Mouse (Mus musculus) intestine, embryonic 14.5 days (tissue): Measurements from ENCODE around the gene Rras. TPM values are rescaled to one million over a fixed set of nuclear protein-coding genes. Genes with fewer than 3 reads are reported as not detected.

Experiments
- ATAC-seq: fragments of 200-750 bp; cut with Nextera tagmentation; replicated peaks from 2 replicates; pipeline ENCODE4 v1.8.0; 2017; ENCODE audit warnings: low read depth, moderate number of reproducible peaks, moderate TSS enrichment, moderate library complexity; ENCODE audit not compliant: low FRiP score, low TSS enrichment
- DNase-seq: peaks from one replicate; pipeline ENCODE4 v3.0.0-alpha.2; 2018; ENCODE audit warnings: low spot score
- H3K27ac ChIP-seq: fragments of 300-500 bp; sonication (generic); 2 replicates; pipeline ENCODE4 v1.5.1; 2014; ENCODE audit warnings: low read depth, mild to moderate bottlenecking, control low read depth
- H3K27me3 ChIP-seq: fragments of 300-500 bp; sonication (generic); replicated peaks from 2 replicates; pipeline ENCODE4 v1.6.1; 2014; ENCODE audit warnings: low read length, control low read depth; ENCODE audit not compliant: control insufficient read depth, insufficient read depth
- H3K36me3 ChIP-seq: fragments of 300-500 bp; sonication (generic); 2 replicates; pipeline ENCODE4 v1.6.1; 2014; ENCODE audit warnings: low read length, control low read depth; ENCODE audit not compliant: control insufficient read depth, insufficient read depth
- H3K4me1 ChIP-seq: fragments of 300-500 bp; sonication (generic); replicated peaks from 2 replicates; pipeline ENCODE4 v1.6.1; 2014; ENCODE audit warnings: low read length, control low read depth, mixed read lengths; ENCODE audit not compliant: control insufficient read depth, insufficient read depth
- H3K4me2 ChIP-seq: fragments of 300-500 bp; sonication (generic); 2 replicates; pipeline ENCODE4 v1.6.1; 2014; ENCODE audit warnings: low read length
- H3K4me3 ChIP-seq: fragments of 300-500 bp; sonication (generic); 2 replicates; pipeline ENCODE4 v1.5.1; 2014; ENCODE audit warnings: low read depth, low read length, control low read depth, mixed read lengths
- H3K9ac ChIP-seq: fragments of 300-500 bp; sonication (generic); 2 replicates; pipeline ENCODE4 v1.6.1; 2014; ENCODE audit warnings: mild to moderate bottlenecking, low read length
- H3K9me3 ChIP-seq: fragments of 300-500 bp; sonication (generic); 2 replicates; pipeline ENCODE4 v1.6.1; 2016; ENCODE audit warnings: low read length, control low read depth; ENCODE audit not compliant: control insufficient read depth
- WGBS: fragments of 180-500 bp; shearing (Covaris S2); extraction: QIAGEN DNeasy Blood & Tissue Kit; methylation state at CpG from one replicate; pipeline ENCODE4 v1.1.7; 2014; 5-methylcytosine and 5-hydroxymethylcytosine counted together
- polyA plus RNA-seq: library from polyadenylated mRNA; unstranded; fragments of >200 nt; fragmentation: Nextera tagmentation; extraction: Ambion mirVana; gene quantifications from 2 replicates; pipeline ENCODE4 v1.2.1, GENCODE M21; 2014

Gene Rras
- polyA plus RNA-seq, 1 experiment from 2014 or later, result 69.1 TPM

- H3K9me3 ChIP-seq, result no peaks in the 10 kb centered on the region
- peaks cover 97% of the 10 kb centered on the region for H3K36me3 ChIP-seq
- H3K4me3 ChIP-seq, result no peak overlapping the region
- H3K27ac ChIP-seq, result no peak overlapping the region
- ATAC-seq (no peak), DNase-seq (no peak)
- H3K4me2 ChIP-seq, result no peak overlapping the region
- no peak overlapping the region for H3K9ac ChIP-seq
- H3K4me1 ChIP-seq, result no peaks in the 10 kb centered on the region
- no peaks in the 10 kb centered on the region for H3K27me3 ChIP-seq
- WGBS, result 93% methylated on average over 12 of the region's 12 CpGs
Measured at GRCm38 (mm10) chr7:45006503-45006902, 11.3 kb upstream of the Rras start.

- no peak overlapping the region for H3K9ac ChIP-seq
- H3K27ac ChIP-seq, result no peak overlapping the region
- ATAC-seq (no peak), DNase-seq (no peak)
- no peaks in the 10 kb centered on the region for H3K4me1 ChIP-seq
- no peak overlapping the region for H3K4me2 ChIP-seq
- peaks cover 97% of the 10 kb centered on the region for H3K36me3 ChIP-seq
- H3K9me3 ChIP-seq, result no peaks in the 10 kb centered on the region
- 93% methylated on average over 29 of the region's 29 CpGs for WGBS
- no peaks in the 10 kb centered on the region for H3K27me3 ChIP-seq
- no peak overlapping the region for H3K4me3 ChIP-seq
Measured at GRCm38 (mm10) chr7:45007141-45007540, 10.6 kb upstream of the Rras start.

GRCm38 (mm10) chr7:45007846-45008245 is 9.9 kb upstream of the Rras start:
- Histone ChIP-seq H3K27ac (no peak overlapping the region), H3K9me3 (no peaks in the 10 kb centered on the region), H3K36me3 (peaks cover 97% of the 10 kb centered on the region), H3K4me3 (no peak overlapping the region), H3K27me3 (no peaks in the 10 kb centered on the region), H3K9ac (no peak overlapping the region), H3K4me2 (no peak overlapping the region), H3K4me1 (no peaks in the 10 kb centered on the region)
- WGBS, result 95% methylated on average over 30 of the region's 30 CpGs
- no peak for DNase-seq
- ATAC-seq, result no peak

- no peaks in the 10 kb centered on the region for H3K4me1 ChIP-seq
- ATAC-seq (no peak), DNase-seq (no peak)
- no peaks in the 10 kb centered on the region for H3K9me3 ChIP-seq
- no peak overlapping the region for H3K9ac ChIP-seq
- WGBS, result 97% methylated on average over 19 of the region's 19 CpGs
- peaks cover 97% of the 10 kb centered on the region for H3K36me3 ChIP-seq
- no peak overlapping the region for H3K4me3 ChIP-seq
- no peaks in the 10 kb centered on the region for H3K27me3 ChIP-seq
- H3K27ac ChIP-seq, result no peak overlapping the region
- H3K4me2 ChIP-seq, result no peak overlapping the region
Measured at GRCm38 (mm10) chr7:45008411-45008810, 9.3 kb upstream of the Rras start.

- Histone ChIP-seq H3K4me1 (peaks cover 6% of the 10 kb centered on the region), H3K27ac (no peak overlapping the region), H3K27me3 (no peaks in the 10 kb centered on the region), H3K4me2 (no peak overlapping the region), H3K9me3 (no peaks in the 10 kb centered on the region), H3K36me3 (peaks cover 69% of the 10 kb centered on the region), H3K9ac (no peak overlapping the region), H3K4me3 (no peak overlapping the region)
- 97% methylated on average over 6 of the region's 6 CpGs for WGBS
- DNase-seq (no peak), ATAC-seq (no peak)
Measured at GRCm38 (mm10) chr7:45012011-45012410, 5.8 kb upstream of the Rras start.

GRCm38 (mm10) chr7:45012824-45013223 is 4.9 kb upstream of the Rras start:
- peaks cover 6% of the 10 kb centered on the region for H3K4me1 ChIP-seq
- ATAC-seq, result no peak
- 82% methylated on average over 4 of the region's 4 CpGs for WGBS

GRCm38 (mm10) chr7:45013366-45014095 is 4.2 kb upstream of the Rras start:
- Histone ChIP-seq H3K4me1 (peaks cover 11% of the 10 kb centered on the region), H3K36me3 (peaks cover 53% of the 10 kb centered on the region), H3K27me3 (no peaks in the 10 kb centered on the region), H3K27ac (no peak overlapping the region), H3K9me3 (no peaks in the 10 kb centered on the region), H3K4me3 (no peak overlapping the region), H3K9ac (no peak overlapping the region), H3K4me2 (no peak overlapping the region)
- ATAC-seq, result no peak
- WGBS, result 94% methylated on average over 16 of the region's 16 CpGs
- DNase-seq, result no peak

More at GRCm38 (mm10) chr7:45012824-45013223, 4.9 kb upstream of the Rras start:
- Histone ChIP-seq H3K9ac (no peak overlapping the region), H3K36me3 (peaks cover 60% of the 10 kb centered on the region), H3K4me2 (no peak overlapping the region), H3K27ac (no peak overlapping the region), H3K9me3 (no peaks in the 10 kb centered on the region), H3K27me3 (no peaks in the 10 kb centered on the region), H3K4me3 (no peak overlapping the region)
- no peak for DNase-seq

- ATAC-seq (no peak), DNase-seq (no peak)
- peaks cover 49% of the 10 kb centered on the region for H3K36me3 ChIP-seq
- WGBS, result 93% methylated on average over 3 of the region's 3 CpGs
- H3K27ac ChIP-seq, result no peak overlapping the region
- no peak overlapping the region for H3K4me2 ChIP-seq
- peaks cover 16% of the 10 kb centered on the region for H3K4me1 ChIP-seq
- H3K9me3 ChIP-seq, result no peaks in the 10 kb centered on the region
- no peak overlapping the region for H3K4me3 ChIP-seq
- H3K27me3 ChIP-seq, result no peaks in the 10 kb centered on the region
- no peak overlapping the region for H3K9ac ChIP-seq
Measured at GRCm38 (mm10) chr7:45014096-45014451, 3.7 kb upstream of the Rras start.

GRCm38 (mm10) chr7:45015344-45015956 is 2.3 kb upstream of the Rras start:
- peaks cover 18% of the 10 kb centered on the region for H3K4me1 ChIP-seq
- peak overlapping the region; percentile 95 for H3K27ac ChIP-seq
- H3K27me3 ChIP-seq, result no peaks in the 10 kb centered on the region
- no peak for DNase-seq
- H3K9ac ChIP-seq, result peak overlapping the region; percentile 96
- ATAC-seq, result no peak
- H3K36me3 ChIP-seq, result peaks cover 35% of the 10 kb centered on the region
- WGBS, result 1% methylated on average over 20 of the region's 20 CpGs
- peak overlapping the region; percentile 99 for H3K4me3 ChIP-seq
- no peaks in the 10 kb centered on the region for H3K9me3 ChIP-seq
- peak overlapping the region; percentile 64 for H3K4me2 ChIP-seq
